Mouse (Mus musculus): ENCODE data around the gene Slc16a13.

DNA sequence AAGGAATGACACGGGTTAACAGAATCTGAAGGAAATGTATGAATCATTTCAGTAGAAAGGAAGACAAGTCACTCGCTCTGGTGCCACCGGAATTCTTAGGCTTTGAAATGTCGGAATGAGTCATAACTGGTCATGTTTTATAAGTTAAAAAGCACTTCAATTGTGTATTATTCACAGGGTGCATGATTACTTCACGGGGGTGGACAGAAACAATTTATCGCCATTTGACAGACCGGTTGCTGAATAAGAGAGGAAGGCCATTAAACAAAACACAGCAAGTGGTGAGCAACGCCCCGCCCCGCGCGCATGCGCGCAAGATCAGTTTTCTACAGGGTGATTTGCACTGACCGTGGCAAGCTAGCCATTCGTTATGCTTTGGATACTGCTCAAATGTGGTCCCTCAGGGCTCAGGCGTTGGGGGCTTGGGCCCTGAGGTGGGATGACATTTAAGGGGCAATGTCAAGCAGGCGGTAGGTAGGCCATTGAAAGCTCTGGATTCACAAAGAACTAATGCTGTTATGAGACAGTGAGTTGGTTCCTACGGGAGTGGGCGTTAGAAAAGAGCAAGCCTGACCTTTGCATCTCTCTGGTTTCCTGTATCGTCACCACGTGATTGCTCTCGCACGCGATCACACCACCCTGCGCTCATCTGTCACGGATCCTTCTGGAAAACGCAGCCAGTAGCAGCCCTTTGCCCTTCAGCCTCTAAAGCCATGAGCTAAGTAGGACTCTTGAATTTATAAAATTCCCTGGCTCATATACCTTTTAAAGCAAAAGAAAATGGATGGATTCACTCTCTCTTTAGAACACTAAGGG is 31.3 kb downstream of the Slc16a13 start:
- TF ChIP-seq EP300 (IDR thresholded peaks at IDR 0.05; ENCODE audit: insufficient read depth, low read depth, low read length), result no peak
- TF ChIP-seq POLR2A (IDR thresholded peaks at IDR 0.05; ENCODE audit: insufficient read depth, low read depth, low read length), result no peak
- no peak for TF ChIP-seq CTCF (IDR thresholded peaks at IDR 0.05)
